In the genomic region with DNA sequence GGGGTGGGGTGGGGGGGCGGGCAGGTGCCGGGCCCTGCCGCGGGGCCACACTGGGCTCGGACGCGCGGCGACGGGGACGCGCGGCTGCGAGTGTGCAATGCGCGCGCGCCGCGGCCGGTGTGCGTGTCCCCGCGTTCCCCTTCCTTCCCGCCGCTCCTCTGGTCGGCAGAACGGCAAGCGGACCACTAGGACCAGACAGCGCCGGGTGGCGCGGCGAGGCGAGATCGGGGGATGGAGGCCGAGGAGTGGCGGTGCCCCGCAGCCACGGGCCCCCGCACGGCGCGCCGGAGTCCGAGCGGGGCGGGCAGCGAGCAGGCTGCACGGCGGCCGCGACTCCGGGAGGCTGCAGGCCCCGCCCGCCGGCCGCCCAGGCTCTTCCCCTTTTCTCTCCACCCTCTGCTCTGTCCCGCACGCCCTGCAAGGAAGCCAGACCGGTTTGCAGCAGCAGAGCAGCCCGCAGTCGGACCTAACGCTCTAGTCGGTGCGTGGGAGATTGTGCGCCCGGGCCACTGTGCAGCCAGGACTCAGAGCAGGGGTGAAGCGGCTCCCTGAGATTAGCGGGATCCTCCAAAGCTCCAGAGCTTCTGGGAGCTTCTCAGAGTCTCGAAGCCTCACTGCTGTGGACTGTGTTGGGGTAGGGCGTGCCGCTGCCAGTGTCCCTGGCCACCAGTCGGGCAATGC, we compare ENCODE assay signal across 8 mouse cellular contexts. TPM values are rescaled to one million over a fixed set of nuclear protein-coding genes. Genes with fewer than 3 reads are reported as not detected.
DNase-seq lines count a peak whose midpoint lies in the region; ATAC-seq and TF ChIP-seq lines count a peak whose summit lies in the region.

No protein-coding gene starts in this region.

- peak; percentile 89 for ATAC-seq in forebrain, embryonic 14.5 days
- ATAC-seq in lung, embryonic 14.5 days (ENCODE audit: insufficient read depth) = peak; percentile 90
- ATAC-seq in neutrophil, adult 5-6 weeks (ENCODE audit: extremely low read depth, insufficient number of reproducible peaks, low FRiP score, poor library complexity, severe bottlenecking) = peak; percentile 75

- TF ChIP-seq EP300 in CH12.LX (IDR thresholded peaks at IDR 0.05; ENCODE audit: low read length) = no peak

- no peak for TF ChIP-seq RAD21 in CH12.LX (IDR thresholded peaks at IDR 0.05; ENCODE audit: low read depth, low read length)

- no peak for TF ChIP-seq CTCF in CH12.LX (conservative IDR thresholded peaks at IDR 0.05 in 1 of 2, IDR thresholded peaks at IDR 0.05 in 1 of 2; ENCODE audit: low read depth in 2 of 2, low read length in 2 of 2)
- TF ChIP-seq CTCF in lung, embryonic 14.5 days (IDR thresholded peaks at IDR 0.05; ENCODE audit: low read depth) = no peak

- peaks cover 5% of the 10 kb centered on the region for H3K9me3 ChIP-seq in CH12.LX (replicated peaks; ENCODE audit: low read length)
- H3K9me3 ChIP-seq in forebrain, embryonic 14.5 days (replicated peaks; ENCODE audit: control insufficient read depth, low read length) = no peaks in the 10 kb centered on the region
- H3K9me3 ChIP-seq in lung, embryonic 14.5 days (ENCODE audit: low read depth, low read length) = no peaks in the 10 kb centered on the region

- H3K9ac ChIP-seq in CH12.LX (ENCODE audit: insufficient read depth, low read depth) = peak overlapping the region; percentile 11; the same call in 1 of the 2 replicates
- H3K9ac ChIP-seq in forebrain, embryonic 14.5 days (ENCODE audit: low read length) = peak overlapping the region; percentile 82
- H3K9ac ChIP-seq in lung, embryonic 14.5 days = peak overlapping the region; percentile 68

- dilution Hi-C loops in CH12.LX (cut with MboI; ENCODE audit: extremely low pct_ligation_motif_present, extremely low pct_unique_long_range_greater_than_20kb, low sequenced_read_pairs) = no loop called here

- H3K4me1 ChIP-seq in CH12.LX (ENCODE audit: control insufficient read depth in 1 of 2, insufficient read depth in 2 of 2) = peaks cover 3 to 13% of the 10 kb centered on the region in 2 experiments; a peak in 2 of 4 replicates
- H3K4me1 ChIP-seq in forebrain, embryonic 14.5 days (ENCODE audit: control insufficient read depth, insufficient read depth, low read length) = peaks cover 5% of the 10 kb centered on the region
- H3K4me1 ChIP-seq in lung, embryonic 14.5 days (ENCODE audit: insufficient read depth) = peaks cover 7% of the 10 kb centered on the region; the same call in 1 of the 2 replicates

- H3K4me2 ChIP-seq in CH12.LX (ENCODE audit: insufficient read depth, low read depth, poor library complexity, severe bottlenecking) = peak overlapping the region; percentile 95
- peak overlapping the region; percentile 98 for H3K4me2 ChIP-seq in forebrain, embryonic 14.5 days (ENCODE audit: low read length)
- peak overlapping the region; percentile 89 for H3K4me2 ChIP-seq in lung, embryonic 14.5 days

- H3K27me3 ChIP-seq in CH12.LX (replicated peaks) = peaks cover 39% of the 10 kb centered on the region
- peaks cover 13% of the 10 kb centered on the region for H3K27me3 ChIP-seq in forebrain, embryonic 14.5 days (replicated peaks; ENCODE audit: control insufficient read depth, insufficient read depth, low read length)
- H3K27me3 ChIP-seq in lung, embryonic 14.5 days (ENCODE audit: insufficient read depth, low read length) = peaks cover 26% of the 10 kb centered on the region

- WGBS in forebrain, embryonic 14.5 days = under 1% methylated on average over 54 of the region's 74 CpGs
- under 1% methylated on average over 61 of the region's 74 CpGs for WGBS in lung, embryonic 14.5 days

- intact Hi-C loops in heart, postnatal 25 days (cut with DNase I) = loop anchor here (1.0 to 5.0 kb wide), 3 partner anchors 46 to 255 kb away; partner anchors contain the start of gene Fam122a

- no peaks in the 10 kb centered on the region for H3K36me3 ChIP-seq in CH12.LX (replicated peaks in 1 of 2; ENCODE audit: control insufficient read depth in 1 of 2, insufficient read depth in 1 of 2, low read length in 1 of 2)
- no peaks in the 10 kb centered on the region for H3K36me3 ChIP-seq in forebrain, embryonic 14.5 days (ENCODE audit: control insufficient read depth, insufficient read depth, low read length)
- no peaks in the 10 kb centered on the region for H3K36me3 ChIP-seq in lung, embryonic 14.5 days (ENCODE audit: insufficient read depth)

- TF ChIP-seq POLR2A in CH12.LX (IDR thresholded peaks at IDR 0.05; ENCODE audit: low read depth, low read length) = no peak; the same call in 1 of the 2 replicates

- peak overlapping the region; percentile 35 to 90 (median 75) for H3K4me3 ChIP-seq in CH12.LX (replicated peaks in 1 of 3; ENCODE audit: low read depth in 2 of 3, low read length in 2 of 3, poor library complexity in 1 of 3)
- H3K4me3 ChIP-seq in forebrain, embryonic 14.5 days (ENCODE audit: low read depth, low read length) = peak overlapping the region; percentile 73
- H3K4me3 ChIP-seq in lung, embryonic 14.5 days (ENCODE audit: low read depth, low read length) = peak overlapping the region; percentile 80

- DNase-seq in CH12.LX (ENCODE audit: extremely low read depth) = peak; percentile 45
- DNase-seq in cerebellum, adult 11 months = peak; percentile 79
- peak; percentile 67 for DNase-seq in forebrain, embryonic 14.5 days (ENCODE audit: low spot score)
- DNase-seq in heart, postnatal 25 days (ENCODE audit: low spot score) = peak; percentile 21
- DNase-seq in layer of hippocampus, adult 18-20 months (ENCODE audit: low spot score in 2 of 2) = peak; percentile 63 to 77
- DNase-seq in lung, embryonic 14.5 days = peak; percentile 80
- DNase-seq in thymus, adult 18-20 months = peak; percentile 41 to 47

- no peak overlapping the region for H3K27ac ChIP-seq in CH12.LX (ENCODE audit: insufficient read depth, low read depth)
- peak overlapping the region; percentile 72; the same call in 1 of the 2 replicates for H3K27ac ChIP-seq in forebrain, embryonic 14.5 days (ENCODE audit: low read depth, low read length)
- H3K27ac ChIP-seq in lung, embryonic 14.5 days (ENCODE audit: low read depth) = peak overlapping the region; percentile 72

- in situ Hi-C loops in CH12.LX (cut with MboI; ENCODE audit: low pct_ligation_motif_present, low pct_unique_long_range_greater_than_20kb, low sequenced_read_pairs) = no loop called here

- no peaks in the 10 kb centered on the region for H3K79me2 ChIP-seq in CH12.LX (replicated peaks; ENCODE audit: control insufficient read depth, extremely low read depth, insufficient read depth, poor library complexity, severe bottlenecking)

TF ChIP-seq in CH12.LX, 34 proteins besides CTCF, POLR2A, EP300 and RAD21:
- TF ChIP-seq POLR2AphosphoS2 (IDR thresholded peaks at IDR 0.05; ENCODE audit: low read depth, low read length) = no peak
- no peak for TF ChIP-seq MEF2A (IDR thresholded peaks at IDR 0.05; ENCODE audit: borderline replicate concordance, low read depth, low read length)
- TF ChIP-seq MYC (IDR thresholded peaks at IDR 0.05; ENCODE audit: low read depth, low read length) = no peak
- no peak for TF ChIP-seq CHD1 (IDR thresholded peaks at IDR 0.05; ENCODE audit: low read depth, low read length)
- TF ChIP-seq JUN (IDR thresholded peaks at IDR 0.05; ENCODE audit: insufficient read depth, low read depth, low read length) = no peak
- no peak for TF ChIP-seq E2F4 (IDR thresholded peaks at IDR 0.05; ENCODE audit: insufficient replicate concordance, low read depth, low read length)
- TF ChIP-seq ZC3H11A (IDR thresholded peaks at IDR 0.05; ENCODE audit: low read depth, low read length) = no peak
- TF ChIP-seq ZNF384 (IDR thresholded peaks at IDR 0.05; ENCODE audit: low read depth, low read length) = no peak
- TF ChIP-seq ZMIZ1 (IDR thresholded peaks at IDR 0.05; ENCODE audit: low read depth, low read length) = no peak
- TF ChIP-seq GABPA (IDR thresholded peaks at IDR 0.05; ENCODE audit: insufficient replicate concordance, low read depth, low read length) = no peak
- no peak for TF ChIP-seq HCFC1 (IDR thresholded peaks at IDR 0.05; ENCODE audit: low read depth, low read length)
- TF ChIP-seq UBTF (IDR thresholded peaks at IDR 0.05; ENCODE audit: low read depth, low read length) = no peak
- no peak for TF ChIP-seq JUND (conservative IDR thresholded peaks at IDR 0.05; ENCODE audit: low read depth, low read length)
- no peak for TF ChIP-seq SIN3A (IDR thresholded peaks at IDR 0.05; ENCODE audit: low read length)
- no peak for TF ChIP-seq SMC3 (IDR thresholded peaks at IDR 0.05; ENCODE audit: low read depth, low read length)
- TF ChIP-seq TBP (conservative IDR thresholded peaks at IDR 0.05; ENCODE audit: low read depth, low read length) = no peak
- no peak for TF ChIP-seq PAX5 (IDR thresholded peaks at IDR 0.05; ENCODE audit: low read length)
- no peak for TF ChIP-seq RCOR1 (conservative IDR thresholded peaks at IDR 0.05; ENCODE audit: low read depth, low read length)
- TF ChIP-seq USF2 (conservative IDR thresholded peaks at IDR 0.05; ENCODE audit: low read depth, low read length) = no peak
TF ChIP-seq in CH12.LX: peak in this region for 0.

RNA-seq across cellular contexts. Expression of gene Pip5k1b, which starts 0.4 kb away (rescaled TPM):
- 0.92 and 1.7 TPM in 2 replicates for total RNA-seq in CH12.LX (2012; rRNA removed)
- total RNA-seq in CH12.LX (2014; rRNA removed) = 1.9 and 2.0 TPM in 2 replicates
- 2.9 and 3.7 TPM in 2 replicates for polyA plus RNA-seq in CH12.LX (2012; ENCODE audit: insufficient read length, low read depth)
- 1.8 and 2.1 TPM in 2 replicates for polyA plus RNA-seq in forebrain, embryonic 14.5 days (2014; fragmentation: Nextera tagmentation; extraction: Ambion mirVana)
- 10 to 100 TPM; 26.9 to 28.3 TPM for total RNA-seq in heart, postnatal 25 days (2021)
- 10 to 100 TPM; 70.0 to 70.8 TPM for total RNA-seq in layer of hippocampus, adult 18-20 months (2021)
- polyA plus RNA-seq in lung, embryonic 14.5 days (2014; fragmentation: Nextera tagmentation; extraction: Ambion mirVana) = 2.3 and 2.6 TPM in 2 replicates
- total RNA-seq in neutrophil, adult 5-6 weeks (2017) = 23.1 and 30.5 TPM in 2 replicates

Comparison
In these comparisons a context has a peak if more than half of its experiments do, and no peak if none do; other contexts are left out.
1. DNase-seq: peak in every context shown above with its lines; median percentile 80 in lung, embryonic 14.5 days; 79 in cerebellum, adult 11 months; 70 in layer of hippocampus, adult 18-20 months; 67 in forebrain, embryonic 14.5 days; 45 in CH12.LX; 44 in thymus, adult 18-20 months; 21 in heart, postnatal 25 days.
2. H3K9ac ChIP-seq: peak in every context shown above with its lines; median percentile 82 in forebrain, embryonic 14.5 days; 68 in lung, embryonic 14.5 days; 11 in CH12.LX.